Mouse (Mus musculus): ENCODE results near the gene Cops2. TPM values are rescaled to one million over a fixed set of nuclear protein-coding genes. Genes with fewer than 3 reads are reported as not detected.

Cops2 gene
- polyA plus RNA-seq, 1 experiment from 2014 or later, result 66.9 TPM

- Histone ChIP-seq H3K4me3 (no peak overlapping the region), H3K4me1 (0 out of 2 replicates have a peak, but pooled peaks cover 3% of the 10 kb centered on the region), H3K36me3 (no peaks in the 10 kb centered on the region), H3K9me3 (no peaks in the 10 kb centered on the region), H3K27ac (replicated peaks) (no peak overlapping the region), H3K4me2 (replicated peaks) (no peak overlapping the region), H3K9ac (replicated peaks) (no peak overlapping the region), H3K27me3 (no peaks in the 10 kb centered on the region)
- 74% methylated on average over 9 of the region's 9 CpGs for WGBS
- ATAC-seq (replicated peaks), result no peak
Observed at GRCm38 (mm10) chr2:125813972-125814595, 44.9 kb downstream of the Cops2 start.

DNA sequence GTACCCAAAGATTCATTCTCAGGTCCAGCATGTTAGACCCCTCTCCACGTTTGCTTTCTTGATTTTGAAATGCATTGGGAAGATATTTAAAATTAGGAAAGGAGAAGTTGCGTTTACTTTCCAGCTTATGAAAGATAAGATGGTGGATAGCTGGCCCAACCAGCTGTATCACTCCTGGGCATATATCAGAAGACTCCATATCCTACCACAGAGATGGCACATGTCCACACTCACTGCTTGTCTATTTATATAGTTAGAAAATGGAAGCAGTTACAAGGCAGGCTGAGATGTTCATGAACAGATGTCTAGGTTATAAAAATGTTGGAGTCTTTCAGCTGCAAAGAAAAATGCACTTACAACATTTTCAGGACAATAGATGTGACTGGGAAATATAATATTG lies 47.6 kb downstream of the Cops2 start:
- Histone ChIP-seq H3K4me1 (0 out of 2 replicates have a peak, but pooled peaks cover 3% of the 10 kb centered on the region), H3K4me2 (replicated peaks) (no peak overlapping the region), H3K27ac (replicated peaks) (no peak overlapping the region), H3K4me3 (no peak overlapping the region), H3K9ac (replicated peaks) (no peak overlapping the region), H3K9me3 (no peaks in the 10 kb centered on the region), H3K36me3 (no peaks in the 10 kb centered on the region), H3K27me3 (no peaks in the 10 kb centered on the region)
- 83% methylated on average over 2 of the region's 2 CpGs for WGBS
- ATAC-seq (replicated peaks), result no peak

DNA sequence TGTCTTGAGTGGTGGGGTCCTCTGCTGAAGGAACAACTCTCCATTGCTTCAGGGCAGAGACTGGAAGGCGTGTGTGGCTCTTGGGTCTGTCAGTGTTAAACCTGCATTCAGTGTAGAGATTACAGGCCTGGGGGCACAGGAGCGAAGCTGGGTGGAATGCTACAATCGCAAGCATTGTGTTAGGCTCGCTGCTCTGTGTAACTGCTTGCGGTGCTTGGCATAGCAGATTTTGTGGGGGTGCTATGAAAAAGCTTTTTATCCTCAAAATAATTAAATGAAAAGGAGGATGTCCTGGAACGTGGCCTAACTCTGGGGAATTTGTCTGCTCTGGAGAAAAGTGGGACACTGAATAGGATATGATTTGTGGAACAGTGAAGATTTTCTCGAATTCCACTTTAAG lies 49.4 kb downstream of the Cops2 start:
- H3K9ac ChIP-seq (replicated peaks), result no peak overlapping the region
- no peaks in the 10 kb centered on the region for H3K9me3 ChIP-seq
- no peak overlapping the region for H3K4me3 ChIP-seq
- 0 out of 2 replicates have a peak, but pooled peaks cover 3% of the 10 kb centered on the region for H3K4me1 ChIP-seq
- WGBS, result 51% methylated on average over 7 of the region's 7 CpGs
- ATAC-seq (replicated peaks), result no peak
- no peak overlapping the region for H3K27ac ChIP-seq (replicated peaks)
- no peak overlapping the region for H3K4me2 ChIP-seq (replicated peaks)
- H3K36me3 ChIP-seq, result no peaks in the 10 kb centered on the region
- H3K27me3 ChIP-seq, result no peaks in the 10 kb centered on the region

GRCm38 (mm10) chr2:125805826-125806225 lies 53.1 kb downstream of the Cops2 start:
- no peaks in the 10 kb centered on the region for H3K27me3 ChIP-seq
- 0 out of 2 replicates have a peak, but pooled peaks cover 3% of the 10 kb centered on the region for H3K4me1 ChIP-seq
- no peak for ATAC-seq (replicated peaks)
- H3K4me3 ChIP-seq, result no peak overlapping the region
- H3K36me3 ChIP-seq, result no peaks in the 10 kb centered on the region
- H3K27ac ChIP-seq (replicated peaks), result no peak overlapping the region
- H3K9me3 ChIP-seq, result no peaks in the 10 kb centered on the region
- no peak overlapping the region for H3K4me2 ChIP-seq (replicated peaks)
- no peak overlapping the region for H3K9ac ChIP-seq (replicated peaks)
- WGBS, result 44% methylated on average over 1 of the region's 1 CpGs

GRCm38 (mm10) chr2:125801947-125802346 lies 57.0 kb downstream of the Cops2 start:
- Histone ChIP-seq H3K4me3 (no peak overlapping the region), H3K4me1 (no peaks in the 10 kb centered on the region), H3K36me3 (no peaks in the 10 kb centered on the region), H3K27me3 (no peaks in the 10 kb centered on the region), H3K9ac (replicated peaks) (no peak overlapping the region), H3K27ac (replicated peaks) (no peak overlapping the region), H3K9me3 (no peaks in the 10 kb centered on the region), H3K4me2 (replicated peaks) (no peak overlapping the region)
- WGBS, result 74% methylated on average over 4 of the region's 4 CpGs
- ATAC-seq (replicated peaks), result 0 out of 2 replicates have a peak, but pooled peaks have one; percentile 26

DNA sequence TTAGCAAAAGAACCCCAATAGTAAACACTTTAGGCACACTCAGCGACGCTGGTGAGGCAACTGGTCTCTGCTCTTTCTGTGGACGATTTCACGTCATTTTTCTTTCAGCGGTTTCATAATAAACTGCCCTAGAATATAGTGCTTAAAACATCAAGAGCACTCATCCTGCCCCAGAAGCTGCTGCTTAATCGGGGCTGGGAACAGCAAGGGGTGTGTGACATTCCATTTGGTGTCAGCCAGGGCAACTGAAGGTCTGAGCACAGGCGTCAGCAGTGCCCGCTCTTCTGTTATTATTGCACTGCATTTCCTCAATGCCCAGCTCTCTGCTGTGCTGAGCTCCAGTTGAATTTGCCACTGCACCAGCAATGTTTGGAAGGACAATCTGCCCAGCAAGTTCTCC lies 57.9 kb downstream of the Cops2 start:
- Histone ChIP-seq H3K9ac (replicated peaks) (no peak overlapping the region), H3K4me2 (replicated peaks) (no peak overlapping the region), H3K27ac (replicated peaks) (no peak overlapping the region), H3K4me3 (no peak overlapping the region), H3K36me3 (no peaks in the 10 kb centered on the region), H3K4me1 (no peaks in the 10 kb centered on the region), H3K9me3 (no peaks in the 10 kb centered on the region), H3K27me3 (no peaks in the 10 kb centered on the region)
- WGBS, result 69% methylated on average over 8 of the region's 8 CpGs
- ATAC-seq (replicated peaks), result no peak

DNA sequence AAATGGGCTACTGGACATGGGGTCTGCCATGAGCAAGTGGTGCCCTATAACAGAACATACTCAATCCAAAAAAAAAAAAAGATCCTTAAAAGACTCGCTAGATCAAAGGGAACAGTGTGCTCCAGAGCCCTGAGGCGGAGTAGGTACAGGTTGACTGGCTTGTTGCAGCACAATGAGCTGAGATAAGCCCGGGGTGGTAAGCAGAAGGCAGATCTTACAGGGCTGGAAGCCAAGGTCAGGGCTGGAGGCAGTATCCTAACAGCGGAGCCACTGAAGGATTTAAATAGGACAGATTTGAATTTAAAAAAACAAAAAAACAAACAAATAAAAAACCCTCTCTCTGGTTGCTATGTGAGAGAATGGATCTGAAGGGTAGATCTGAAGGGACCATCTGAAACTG lies 58.5 kb downstream of the Cops2 start:
- WGBS, result 70% methylated on average over 4 of the region's 4 CpGs
- Histone ChIP-seq H3K27ac (replicated peaks) (no peak overlapping the region), H3K4me3 (no peak overlapping the region), H3K9me3 (no peaks in the 10 kb centered on the region), H3K9ac (replicated peaks) (no peak overlapping the region), H3K36me3 (no peaks in the 10 kb centered on the region), H3K4me1 (no peaks in the 10 kb centered on the region), H3K27me3 (no peaks in the 10 kb centered on the region), H3K4me2 (replicated peaks) (no peak overlapping the region)
- ATAC-seq (replicated peaks), result no peak

- Histone ChIP-seq H3K9ac (replicated peaks) (no peak overlapping the region), H3K4me3 (no peak overlapping the region), H3K36me3 (no peaks in the 10 kb centered on the region), H3K27ac (replicated peaks) (no peak overlapping the region), H3K27me3 (no peaks in the 10 kb centered on the region), H3K4me1 (no peaks in the 10 kb centered on the region), H3K9me3 (no peaks in the 10 kb centered on the region), H3K4me2 (replicated peaks) (no peak overlapping the region)
- no peak for ATAC-seq (replicated peaks)
Observed at GRCm38 (mm10) chr2:125797872-125798271, 61.1 kb downstream of the Cops2 start.

GRCm38 (mm10) chr2:125795118-125795517 lies 63.8 kb downstream of the Cops2 start:
- H3K4me1 ChIP-seq, result no peaks in the 10 kb centered on the region
- no peaks in the 10 kb centered on the region for H3K27me3 ChIP-seq
- H3K4me2 ChIP-seq (replicated peaks), result no peak overlapping the region
- no peak overlapping the region for H3K4me3 ChIP-seq
- H3K9me3 ChIP-seq, result no peaks in the 10 kb centered on the region
- ATAC-seq (replicated peaks), result no peak
- no peak overlapping the region for H3K9ac ChIP-seq (replicated peaks)
- WGBS, result 69% methylated on average over 2 of the region's 2 CpGs
- H3K36me3 ChIP-seq, result no peaks in the 10 kb centered on the region
- H3K27ac ChIP-seq (replicated peaks), result no peak overlapping the region

DNA sequence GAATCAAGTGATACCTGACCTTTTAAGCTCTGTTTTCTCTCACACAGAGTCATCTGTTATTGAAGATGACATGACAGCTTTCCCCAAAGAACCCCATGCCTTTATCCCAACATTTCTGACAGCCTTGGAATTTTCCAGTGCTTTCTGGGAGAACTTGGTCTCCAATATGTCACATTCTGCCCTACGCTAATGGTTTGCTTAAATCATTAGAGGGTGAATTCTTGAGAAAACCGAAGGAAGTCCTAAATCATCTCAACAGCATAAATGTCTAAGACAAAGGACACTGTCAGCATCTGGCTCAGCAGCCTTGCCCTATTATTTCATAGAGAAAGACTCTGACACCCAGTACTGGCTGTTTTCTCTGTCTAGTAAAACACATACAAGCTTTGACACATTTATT lies 64.8 kb downstream of the Cops2 start:
- no peak overlapping the region for H3K27ac ChIP-seq (replicated peaks)
- no peaks in the 10 kb centered on the region for H3K27me3 ChIP-seq
- no peak overlapping the region for H3K9ac ChIP-seq (replicated peaks)
- H3K36me3 ChIP-seq, result no peaks in the 10 kb centered on the region
- 90% methylated on average over 2 of the region's 2 CpGs for WGBS
- no peak for ATAC-seq (replicated peaks)
- H3K4me1 ChIP-seq, result no peaks in the 10 kb centered on the region
- H3K4me2 ChIP-seq (replicated peaks), result no peak overlapping the region
- H3K9me3 ChIP-seq, result no peaks in the 10 kb centered on the region
- no peak overlapping the region for H3K4me3 ChIP-seq

DNA sequence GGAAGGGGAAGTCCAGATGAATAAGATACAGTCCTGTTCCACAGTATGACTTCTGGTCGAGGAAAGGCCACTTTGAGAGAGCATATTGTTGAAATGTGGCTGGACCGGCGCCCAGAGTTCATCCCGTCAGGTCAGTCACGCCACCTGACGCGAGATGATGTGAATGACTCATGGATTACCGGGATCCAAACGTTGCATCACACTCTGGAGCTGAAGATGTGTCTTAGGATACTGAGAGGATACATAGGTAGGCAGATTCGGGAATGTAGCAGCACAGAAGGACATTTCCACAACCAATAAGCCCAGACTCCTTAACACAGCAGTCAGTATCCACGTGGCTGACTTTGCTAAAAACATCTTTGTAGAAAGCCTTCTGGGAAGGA lies 66.1 kb downstream of the Cops2 start:
- H3K4me1 ChIP-seq, result no peaks in the 10 kb centered on the region
- no peak overlapping the region for H3K27ac ChIP-seq (replicated peaks)
- H3K9ac ChIP-seq (replicated peaks), result no peak overlapping the region
- H3K36me3 ChIP-seq, result no peaks in the 10 kb centered on the region
- no peak for ATAC-seq (replicated peaks)
- H3K9me3 ChIP-seq, result no peaks in the 10 kb centered on the region
- H3K27me3 ChIP-seq, result no peaks in the 10 kb centered on the region
- H3K4me3 ChIP-seq, result no peak overlapping the region
- H3K4me2 ChIP-seq (replicated peaks), result no peak overlapping the region
- 86% methylated on average over 11 of the region's 11 CpGs for WGBS

GRCm38 (mm10) chr2:125792144-125792878 lies 66.6 kb downstream of the Cops2 start:
- H3K4me1 ChIP-seq, result no peaks in the 10 kb centered on the region
- WGBS, result 82% methylated on average over 2 of the region's 2 CpGs
- H3K4me2 ChIP-seq (replicated peaks), result no peak overlapping the region
- no peak overlapping the region for H3K27ac ChIP-seq (replicated peaks)
- H3K27me3 ChIP-seq, result no peaks in the 10 kb centered on the region
- H3K9ac ChIP-seq (replicated peaks), result no peak overlapping the region
- ATAC-seq (replicated peaks), result no peak
- no peak overlapping the region for H3K4me3 ChIP-seq
- H3K36me3 ChIP-seq, result no peaks in the 10 kb centered on the region
- H3K9me3 ChIP-seq, result no peaks in the 10 kb centered on the region

DNA sequence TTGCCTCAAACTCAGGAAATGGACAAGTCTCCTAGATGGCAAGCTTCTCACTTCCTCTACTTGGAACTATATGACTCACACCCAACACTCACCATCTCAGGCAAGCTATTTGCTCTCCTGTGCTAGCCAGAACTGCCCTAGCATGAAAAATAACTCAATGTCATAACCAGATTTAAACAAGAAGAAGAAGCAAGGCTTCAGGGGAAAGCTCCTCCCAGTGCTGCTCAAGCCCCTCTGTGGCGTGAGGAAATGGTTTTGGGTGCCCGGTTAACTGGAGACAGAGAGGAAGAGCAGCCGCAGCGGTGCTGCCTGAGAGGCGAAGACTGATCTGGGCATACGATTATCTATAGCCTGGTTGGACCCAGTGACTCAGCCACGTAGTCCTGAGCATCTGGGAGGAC lies 67.5 kb downstream of the Cops2 start:
- no peak overlapping the region for H3K4me2 ChIP-seq (replicated peaks)
- H3K27me3 ChIP-seq, result no peaks in the 10 kb centered on the region
- ATAC-seq (replicated peaks), result no peak
- no peaks in the 10 kb centered on the region for H3K4me1 ChIP-seq
- H3K4me3 ChIP-seq, result no peak overlapping the region
- H3K9me3 ChIP-seq, result no peaks in the 10 kb centered on the region
- H3K27ac ChIP-seq (replicated peaks), result no peak overlapping the region
- WGBS, result 84% methylated on average over 7 of the region's 7 CpGs
- H3K36me3 ChIP-seq, result no peaks in the 10 kb centered on the region
- no peak overlapping the region for H3K9ac ChIP-seq (replicated peaks)

Measured in forebrain, embryonic 15.5 days (tissue).